Mouse (Mus musculus): ENCODE data around the gene Ntrk2. TPM values are rescaled to one million over a fixed set of nuclear protein-coding genes. Genes with fewer than 3 reads are reported as not detected.

Gene Ntrk2
- total RNA-seq, 1 experiment from 2014 or later = not detected

GRCm38 (mm10) chr13:59181188-59181947 lies 375.0 kb downstream of the Ntrk2 start:
- no peak for ATAC-seq (replicated peaks in 1 of 2; ENCODE audit: insufficient read depth in 1 of 2, low FRiP score in 2 of 2, low TSS enrichment in 1 of 2, low read depth in 1 of 2, poor library complexity in 2 of 2, severe bottlenecking in 2 of 2)

- ATAC-seq (replicated peaks in 1 of 2; ENCODE audit: insufficient read depth in 1 of 2, low FRiP score in 2 of 2, low TSS enrichment in 1 of 2, low read depth in 1 of 2, poor library complexity in 2 of 2, severe bottlenecking in 2 of 2) = no peak
Measured at GRCm38 (mm10) chr13:59182630-59183029, 376.3 kb downstream of the Ntrk2 start.

Other genes with a start within 250 kb of the Ntrk2 start
- gene Slc28a3, start 195.7 kb upstream of the Ntrk2 start, total RNA-seq (2017) = 0.89 TPM in 1 of 2 replicates, not detected in the other